Mouse (Mus musculus) heart, embryonic 16.5 days (tissue): ENCODE data around the gene Efhd2. TPM values are rescaled to one million over a fixed set of nuclear protein-coding genes. Genes with fewer than 3 reads are reported as not detected.

Experiments used
- ATAC-seq: fragments of 200-750 bp; cut with Nextera tagmentation; replicated peaks from 2 replicates; pipeline ENCODE4 v1.8.0; 2017; ENCODE audit warnings: moderate number of reproducible peaks; ENCODE audit not compliant: insufficient read depth, low FRiP score; ENCODE audit errors: extremely low read depth
- H3K27ac ChIP-seq: fragments of 300-500 bp; sonication (generic); 2 replicates; pipeline ENCODE4 v1.5.1; 2014; ENCODE audit warnings: mild to moderate bottlenecking, low read length, control low read depth, moderate library complexity
- H3K27me3 ChIP-seq: fragments of 300-500 bp; sonication (generic); 2 replicates; pipeline ENCODE4 v1.6.1; 2014; ENCODE audit warnings: low read length, mixed read lengths; ENCODE audit not compliant: control insufficient read depth, insufficient read depth
- H3K36me3 ChIP-seq: fragments of 300-500 bp; sonication (generic); 2 replicates; pipeline ENCODE4 v1.6.1; 2014; ENCODE audit not compliant: control insufficient read depth, insufficient read depth
- H3K4me1 ChIP-seq: fragments of 300-500 bp; sonication (generic); 2 replicates; pipeline ENCODE4 v1.6.1; 2014; ENCODE audit warnings: low read length, mixed read lengths; ENCODE audit not compliant: control insufficient read depth, insufficient read depth
- H3K4me2 ChIP-seq: fragments of 300-500 bp; sonication (generic); 2 replicates; pipeline ENCODE4 v1.6.1; 2014; ENCODE audit warnings: low read depth, mild to moderate bottlenecking, control low read depth, low read length
- H3K4me3 ChIP-seq: fragments of 300-500 bp; sonication (generic); 2 replicates; pipeline ENCODE4 v1.5.1; 2014; ENCODE audit warnings: mild to moderate bottlenecking, control low read depth, low read length
- H3K9ac ChIP-seq: fragments of 300-500 bp; sonication (generic); 2 replicates; pipeline ENCODE4 v1.6.1; 2014; ENCODE audit warnings: low read length, control low read depth
- H3K9me3 ChIP-seq: fragments of 300-500 bp; sonication (generic); replicated peaks from 2 replicates; pipeline ENCODE4 v1.6.1; 2016; ENCODE audit warnings: low read length; ENCODE audit not compliant: control insufficient read depth
- WGBS: fragments of 180-500 bp; shearing (Covaris S2); extraction: QIAGEN DNeasy Blood & Tissue Kit; methylation state at CpG from one replicate; pipeline ENCODE4 v1.1.7; 2014; 5-methylcytosine and 5-hydroxymethylcytosine counted together
- polyA plus RNA-seq: library from polyadenylated mRNA; unstranded; fragments of >200 nt; fragmentation: Nextera tagmentation; extraction: Ambion mirVana; gene quantifications from 2 replicates; pipeline ENCODE4 v1.2.1, GENCODE M21; 2015

The Efhd2 gene
- polyA plus RNA-seq = 79.2 and 80.4 TPM in 2 replicates

DNA sequence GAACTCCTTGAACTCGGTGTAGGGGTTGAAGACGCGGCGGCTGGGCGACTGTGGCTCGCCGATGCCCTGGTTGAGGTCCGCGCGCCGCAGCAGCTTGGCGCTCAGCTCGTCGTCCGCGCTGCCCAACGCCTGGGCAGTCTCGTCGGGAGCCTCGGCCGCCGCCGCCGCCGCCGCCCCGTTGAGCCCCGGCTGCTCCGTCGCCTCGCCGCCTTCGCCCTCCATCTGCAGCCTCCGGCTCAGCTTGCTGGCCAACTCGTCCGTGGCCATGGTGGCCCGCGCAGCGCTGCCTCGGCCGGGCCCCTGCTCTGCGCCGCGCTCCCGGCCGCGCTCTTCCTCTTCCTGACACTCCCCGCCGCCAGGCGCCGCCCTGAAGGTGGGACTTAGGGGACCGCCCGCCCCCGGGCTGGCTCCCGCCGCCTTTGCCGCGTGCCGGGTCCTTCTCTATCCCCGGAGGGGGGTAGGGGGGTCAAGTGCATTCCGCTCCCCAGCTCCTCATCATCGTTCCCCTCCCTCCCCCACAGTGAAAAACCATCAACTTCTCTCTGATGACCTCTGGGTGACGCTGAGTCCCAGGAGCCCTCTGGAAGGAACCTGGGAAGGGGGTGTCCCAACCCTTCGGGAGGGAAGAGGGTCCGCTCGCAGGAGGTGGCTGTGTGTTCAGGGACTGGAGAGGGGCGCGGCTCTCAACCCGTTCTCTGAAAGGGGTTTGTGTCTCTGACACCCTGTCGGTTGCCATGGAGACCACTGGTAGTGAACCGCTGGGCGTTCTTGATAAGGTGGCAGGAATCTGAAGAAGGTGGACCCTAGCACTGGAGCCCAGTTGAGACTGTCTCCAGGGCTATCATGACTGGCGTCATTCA, at the start of gene Efhd2:
Gene Efhd2 (minus strand): TSS at position 320 of the 860 bp plus-strand sequence.
- ATAC-seq = peak; percentile 93
- peak within 1 kb of the TSS; percentile 100 for H3K4me2 ChIP-seq
- no peaks in the 10 kb centered on the region for H3K27me3 ChIP-seq
- H3K27ac ChIP-seq = peak within 1 kb of the TSS; percentile 58
- peaks cover 5% of the 10 kb centered on the region; the same call in 1 of the 2 replicates for H3K36me3 ChIP-seq
- peak within 1 kb of the TSS; percentile 82 for H3K9ac ChIP-seq
- under 1% methylated on average over 68 of the region's 73 CpGs for WGBS
- no peaks in the 10 kb centered on the region for H3K9me3 ChIP-seq
- peaks cover 42% of the 10 kb centered on the region for H3K4me1 ChIP-seq
- H3K4me3 ChIP-seq = peak within 1 kb of the TSS; percentile 80

DNA sequence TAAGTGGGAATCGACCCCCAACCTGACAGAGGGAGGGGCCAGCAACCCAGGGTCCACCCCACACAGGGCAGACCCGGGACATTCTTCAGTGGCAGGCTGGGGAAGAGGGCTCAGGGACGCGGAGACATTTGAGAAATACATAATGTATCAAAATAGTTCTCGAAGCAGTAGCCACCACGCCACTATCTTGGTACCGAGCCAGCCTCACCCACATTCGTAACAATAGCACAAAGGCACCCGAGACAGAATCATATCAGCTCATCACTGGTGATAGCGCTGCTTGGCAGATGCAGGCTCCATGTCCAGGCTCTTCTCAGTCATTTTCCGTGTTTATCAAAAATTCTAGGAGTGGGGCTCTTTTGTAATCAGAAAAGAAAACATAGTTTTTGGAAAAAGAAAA, 49.2 kb upstream of the Efhd2 start:
- Histone ChIP-seq H3K9me3 (no peaks in the 10 kb centered on the region), H3K9ac (no peak overlapping the region), H3K27me3 (no peaks in the 10 kb centered on the region), H3K4me1 (peaks cover 4% of the 10 kb centered on the region; the same call in 1 of the 2 replicates), H3K4me3 (no peak overlapping the region), H3K4me2 (no peak overlapping the region), H3K27ac (no peak overlapping the region), H3K36me3 (no peaks in the 10 kb centered on the region)
- WGBS = 46% methylated on average over 11 of the region's 11 CpGs
- no peak for ATAC-seq

DNA sequence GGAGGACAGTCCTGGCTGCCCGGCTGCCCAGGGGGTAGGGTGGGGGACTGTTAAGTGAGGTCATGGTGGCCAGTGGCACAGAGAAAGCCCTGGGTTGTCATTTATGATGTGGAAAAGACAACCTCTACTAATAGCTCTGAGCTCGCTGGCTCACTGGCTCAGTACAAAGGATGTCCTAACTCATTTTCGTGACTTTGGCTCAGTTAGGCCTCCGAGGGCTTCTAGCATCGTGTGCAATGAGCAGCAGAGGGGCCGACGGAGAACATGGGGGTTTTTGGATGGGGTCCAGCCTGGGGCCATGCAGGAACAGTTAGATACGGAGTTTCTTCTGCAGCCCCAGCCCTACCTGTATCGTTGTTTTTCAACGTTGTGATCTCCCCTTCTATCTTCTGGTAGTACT, 45.7 kb upstream of the Efhd2 start:
- Histone ChIP-seq H3K4me3 (no peak overlapping the region), H3K9ac (no peak overlapping the region), H3K36me3 (no peaks in the 10 kb centered on the region), H3K4me2 (no peak overlapping the region), H3K27me3 (no peaks in the 10 kb centered on the region), H3K4me1 (peaks cover 4% of the 10 kb centered on the region; the same call in 1 of the 2 replicates), H3K27ac (no peak overlapping the region), H3K9me3 (no peaks in the 10 kb centered on the region)
- 87% methylated on average over 10 of the region's 10 CpGs for WGBS
- ATAC-seq = no peak

DNA sequence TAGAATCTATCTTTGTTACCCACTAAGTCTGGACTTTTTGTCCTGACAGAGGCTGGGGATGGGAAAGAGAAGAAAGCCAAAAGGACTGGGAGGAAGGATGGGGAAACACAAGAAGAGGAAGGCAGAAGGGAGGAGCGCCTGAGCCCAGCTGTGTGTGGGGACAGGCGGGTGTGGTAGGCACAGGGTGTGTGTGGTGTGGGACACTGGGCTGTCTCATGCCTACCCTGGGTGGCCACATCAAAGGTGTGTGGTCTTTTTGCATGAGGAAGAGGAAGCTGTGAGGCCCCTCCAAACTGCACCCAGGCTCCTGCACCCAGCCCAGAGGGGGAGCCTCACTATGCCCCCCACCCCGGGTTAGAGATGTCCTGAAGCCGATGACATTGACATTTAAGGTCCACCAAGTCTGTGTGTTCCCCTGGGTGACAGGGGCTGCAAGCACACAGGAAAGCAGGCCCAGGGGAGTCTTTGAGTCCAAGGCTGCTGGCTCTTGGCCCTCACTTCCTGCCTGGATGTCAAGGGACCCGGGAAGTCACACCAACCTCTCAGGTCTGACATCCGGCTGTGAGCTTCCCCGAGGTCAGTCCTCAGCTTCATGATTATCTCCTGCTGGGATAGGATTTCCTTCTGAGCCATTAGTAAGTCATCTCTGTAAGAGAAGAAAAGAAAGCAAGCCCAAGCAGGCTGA, 43.2 kb upstream of the Efhd2 start:
- no peak overlapping the region for H3K27ac ChIP-seq
- no peak for ATAC-seq
- 52% methylated on average over 7 of the region's 7 CpGs for WGBS
- no peak overlapping the region for H3K4me2 ChIP-seq
- no peak overlapping the region for H3K9ac ChIP-seq
- no peaks in the 10 kb centered on the region for H3K36me3 ChIP-seq
- no peaks in the 10 kb centered on the region for H3K9me3 ChIP-seq
- H3K4me3 ChIP-seq = no peak overlapping the region
- H3K4me1 ChIP-seq = peaks cover 4% of the 10 kb centered on the region
- no peaks in the 10 kb centered on the region for H3K27me3 ChIP-seq

DNA sequence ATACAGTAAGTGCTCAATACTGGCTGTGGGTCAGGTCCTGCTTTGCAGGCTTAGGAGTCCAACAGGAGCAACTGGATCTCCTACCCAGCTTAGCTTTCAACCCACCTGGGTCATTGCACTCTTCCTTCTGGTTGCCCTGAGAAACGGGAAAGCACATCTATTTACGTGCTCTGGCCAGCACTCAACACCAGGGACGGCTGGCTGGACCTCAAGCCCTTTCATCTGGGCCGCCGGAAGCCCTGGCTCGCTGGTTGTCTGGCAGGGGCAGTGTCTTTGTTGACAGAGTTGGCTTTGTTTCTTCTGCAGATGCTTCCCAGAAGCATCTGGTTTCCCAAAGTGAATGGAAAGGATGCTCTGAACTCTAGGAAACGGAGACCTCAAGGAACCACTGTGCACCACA, 39.3 kb upstream of the Efhd2 start:
- no peak overlapping the region for H3K9ac ChIP-seq
- H3K4me2 ChIP-seq = no peak overlapping the region
- no peaks in the 10 kb centered on the region for H3K9me3 ChIP-seq
- peaks cover 2% of the 10 kb centered on the region for H3K4me1 ChIP-seq
- no peaks in the 10 kb centered on the region for H3K36me3 ChIP-seq
- 0 out of 2 replicates have a peak, but pooled peaks have one; percentile 43 for ATAC-seq
- H3K27me3 ChIP-seq = no peaks in the 10 kb centered on the region
- WGBS = 25% methylated on average over 7 of the region's 7 CpGs
- no peak overlapping the region for H3K4me3 ChIP-seq
- no peak overlapping the region for H3K27ac ChIP-seq

DNA sequence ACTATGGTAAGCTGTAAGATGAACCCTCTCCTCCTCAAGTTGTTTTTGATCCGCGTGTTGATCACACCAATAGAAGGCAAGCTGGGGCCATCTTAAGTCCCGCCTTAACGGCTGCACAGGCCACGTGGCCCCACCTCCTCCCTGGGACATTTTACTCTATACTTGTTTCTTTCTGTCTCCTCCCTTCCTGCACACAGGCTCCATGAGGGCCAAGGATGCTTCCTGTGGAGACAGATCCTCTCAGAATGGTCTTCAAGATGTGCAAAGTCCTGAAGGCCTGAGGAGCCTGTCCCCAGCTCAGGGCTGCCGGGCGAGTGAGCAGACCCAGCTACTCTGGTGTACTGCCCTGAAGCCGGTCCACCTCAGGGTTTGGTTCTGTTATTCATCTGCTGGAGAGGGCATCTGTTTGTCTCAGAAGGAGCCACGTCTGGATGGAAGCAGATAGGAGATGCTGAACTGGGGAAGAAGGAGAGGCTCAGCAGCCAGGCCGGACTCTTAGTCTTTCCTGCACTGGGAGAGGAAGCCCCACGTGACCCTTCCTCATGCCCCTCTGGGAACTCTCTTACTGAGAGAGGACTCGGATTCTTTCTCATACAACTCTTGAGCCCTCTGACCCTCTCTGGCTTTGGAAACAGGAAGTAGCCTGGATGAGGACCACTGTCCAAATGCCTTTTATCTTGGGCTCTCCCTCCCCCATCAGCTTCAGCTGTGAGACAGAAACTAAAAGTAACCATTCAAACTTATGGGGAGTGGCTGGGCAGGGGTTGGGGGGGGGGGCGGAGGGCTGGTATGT, 38.7 kb upstream of the Efhd2 start:
- Histone ChIP-seq H3K4me3 (no peak overlapping the region), H3K4me1 (peaks cover 2% of the 10 kb centered on the region), H3K4me2 (no peak overlapping the region), H3K27ac (peak overlapping the region; percentile 72), H3K27me3 (no peaks in the 10 kb centered on the region), H3K9ac (no peak overlapping the region), H3K36me3 (no peaks in the 10 kb centered on the region), H3K9me3 (no peaks in the 10 kb centered on the region)
- 63% methylated on average over 13 of the region's 13 CpGs for WGBS
- ATAC-seq = peak; percentile 66

DNA sequence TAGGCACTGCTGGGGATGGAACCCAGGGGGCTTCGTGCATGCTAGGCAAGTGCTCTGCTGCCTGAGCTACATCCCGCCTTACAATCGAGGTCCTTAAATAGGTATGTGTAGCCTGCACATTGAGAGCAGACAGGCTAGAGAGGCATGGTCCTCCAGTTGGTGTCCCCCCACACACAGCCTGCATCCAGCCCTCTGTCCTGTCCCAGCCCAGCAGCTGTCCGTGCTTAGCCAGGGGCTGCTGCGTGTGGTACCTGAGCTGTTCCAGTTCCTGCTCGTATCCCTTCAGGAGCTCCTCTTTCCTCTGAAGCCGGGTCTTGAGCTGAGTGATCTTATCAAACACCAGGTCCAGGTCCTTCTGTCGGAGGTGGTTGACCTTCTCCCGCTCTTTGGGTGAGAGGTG, 30.0 kb upstream of the Efhd2 start:
- Histone ChIP-seq H3K27ac (no peak overlapping the region), H3K36me3 (no peaks in the 10 kb centered on the region), H3K27me3 (no peaks in the 10 kb centered on the region), H3K9ac (no peak overlapping the region), H3K4me3 (no peak overlapping the region), H3K9me3 (no peaks in the 10 kb centered on the region), H3K4me2 (no peak overlapping the region), H3K4me1 (peaks cover 13% of the 10 kb centered on the region)
- 51% methylated on average over 9 of the region's 9 CpGs for WGBS
- ATAC-seq = no peak

DNA sequence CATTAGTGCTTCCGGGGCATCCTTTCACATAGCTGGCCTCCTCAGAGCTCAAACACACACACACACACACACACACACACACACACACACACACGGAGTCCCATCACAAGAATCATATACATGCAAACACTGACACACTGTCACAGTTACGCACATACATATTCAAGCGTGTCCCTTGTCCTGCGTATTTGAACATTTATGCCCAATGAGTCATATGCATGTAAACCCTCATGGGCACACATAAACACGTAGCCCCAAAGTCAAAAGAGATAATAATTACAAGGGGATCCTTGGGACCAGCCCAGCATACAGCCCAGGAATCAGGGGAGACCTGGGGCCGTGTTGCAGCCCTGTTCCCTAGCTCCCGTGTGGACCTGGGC, 27.7 kb upstream of the Efhd2 start:
- ATAC-seq = no peak
- no peaks in the 10 kb centered on the region for H3K27me3 ChIP-seq
- no peaks in the 10 kb centered on the region for H3K9me3 ChIP-seq
- no peak overlapping the region for H3K27ac ChIP-seq
- no peak overlapping the region for H3K9ac ChIP-seq
- H3K4me2 ChIP-seq = no peak overlapping the region
- 78% methylated on average over 8 of the region's 8 CpGs for WGBS
- H3K4me1 ChIP-seq = peaks cover 20% of the 10 kb centered on the region
- no peak overlapping the region for H3K4me3 ChIP-seq
- no peaks in the 10 kb centered on the region for H3K36me3 ChIP-seq
